Mouse (Mus musculus): ENCODE data around the gene Olfr1537. TPM values are rescaled to one million over a fixed set of nuclear protein-coding genes. Genes with fewer than 3 reads are reported as not detected.

Olfr1537 gene
- not detected in 2 replicates for polyA plus RNA-seq (2012; rRNA removed)

DNA sequence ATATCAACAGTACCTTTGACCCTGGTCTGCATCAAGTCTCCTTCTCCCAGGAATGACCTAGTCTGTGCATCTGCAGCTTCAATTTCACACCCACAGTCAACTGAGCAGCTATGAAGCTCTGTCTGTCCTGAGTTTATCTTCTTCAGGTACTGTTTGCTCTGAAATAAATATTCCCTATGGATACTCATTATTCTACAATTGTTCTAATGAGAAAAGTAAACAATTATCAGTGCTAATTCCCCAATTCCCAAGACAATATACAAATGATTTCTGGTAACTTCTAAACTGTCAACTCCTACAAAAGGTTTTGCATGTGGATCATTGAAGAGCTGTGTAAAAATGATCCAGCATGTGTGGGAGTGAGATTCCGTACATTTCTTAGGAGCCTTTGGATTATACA is at the start of gene Olfr1537:
Gene Olfr1537, minus strand, starts transcription at position 101 of the 400 bp plus-strand sequence.

DNA sequence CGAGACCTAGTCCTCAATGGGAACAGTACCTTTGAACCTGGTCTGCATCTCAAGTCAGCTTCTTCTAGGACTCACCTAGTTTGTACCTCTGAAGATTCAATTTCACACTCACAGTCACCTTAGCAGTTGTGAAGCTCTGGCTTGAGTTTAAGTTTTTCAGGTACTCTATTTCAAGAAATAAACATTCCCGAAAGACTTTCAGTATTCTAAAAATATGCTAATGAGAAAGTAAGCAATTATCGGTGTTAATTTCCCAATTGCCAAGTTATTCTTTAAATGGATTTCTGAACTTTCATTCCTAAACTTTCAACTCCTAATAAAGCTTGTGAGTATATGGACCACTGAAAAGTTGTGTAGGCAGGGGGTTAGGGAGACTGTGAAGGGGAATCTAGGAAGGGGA is 26.9 kb upstream of the Olfr1537 start, which contains the start of gene Olfr945:
Gene Olfr945, minus strand, starts transcription at position 101 of the 400 bp plus-strand sequence.

DNA sequence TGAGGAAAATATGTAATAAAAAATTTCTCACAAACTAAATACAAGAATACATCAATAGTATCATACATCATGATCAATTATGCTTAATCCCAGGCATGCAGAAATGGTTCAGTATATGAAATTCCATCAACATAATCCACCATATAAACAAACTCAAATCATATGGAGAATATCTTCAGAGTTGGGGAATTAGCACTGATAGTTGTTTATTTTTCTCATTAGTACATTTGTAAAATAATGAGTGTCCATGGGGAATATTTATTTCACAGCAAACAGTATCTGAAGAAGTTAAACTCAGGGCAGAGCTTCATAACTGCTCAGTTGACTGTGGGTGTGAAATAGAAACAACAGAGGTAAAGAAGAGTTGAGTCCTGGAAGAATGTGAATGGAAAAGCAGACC is 48.2 kb downstream of the Olfr1537 start, which contains the start of gene Olfr944:
Gene Olfr944, plus strand, starts transcription at position 301 of the 400 bp plus-strand sequence.

Other genes with a start within 250 kb of the Olfr1537 start
- not detected in 2 replicates for gene Olfr146, start 226.6 kb downstream of the Olfr1537 start, polyA plus RNA-seq (2012; rRNA removed)
- gene Olfr937, start 185.0 kb downstream of the Olfr1537 start, polyA plus RNA-seq (2012; rRNA removed), result not detected in 2 replicates
- gene Olfr938, start 171.1 kb downstream of the Olfr1537 start, polyA plus RNA-seq (2012; rRNA removed), result not detected in 2 replicates
- gene Olfr27, start 121.9 kb downstream of the Olfr1537 start, polyA plus RNA-seq (2012; rRNA removed), result not detected in 2 replicates
- not detected in 2 replicates for gene Olfr943, start 83.7 kb downstream of the Olfr1537 start, polyA plus RNA-seq (2012; rRNA removed)
- gene Olfr944, start 48.1 kb downstream of the Olfr1537 start, polyA plus RNA-seq (2012; rRNA removed), result not detected in 2 replicates
- gene Olfr945, start 26.8 kb upstream of the Olfr1537 start, polyA plus RNA-seq (2012; rRNA removed), result not detected in 2 replicates
- gene Olfr948, start 76.1 kb upstream of the Olfr1537 start, polyA plus RNA-seq (2012; rRNA removed), result not detected in 2 replicates
- not detected in 2 replicates for gene Olfr951, start 137.4 kb upstream of the Olfr1537 start, polyA plus RNA-seq (2012; rRNA removed)
- not detected in 2 replicates for gene Olfr952, start 177.2 kb upstream of the Olfr1537 start, polyA plus RNA-seq (2012; rRNA removed)
- gene Olfr954, start 206.7 kb upstream of the Olfr1537 start, polyA plus RNA-seq (2012; rRNA removed), result not detected in 2 replicates
- gene Olfr955, start 221.9 kb upstream of the Olfr1537 start, polyA plus RNA-seq (2012; rRNA removed), result not detected in 2 replicates
- not detected in 2 replicates for gene Olfr44, start 244.0 kb upstream of the Olfr1537 start, polyA plus RNA-seq (2012; rRNA removed)

All from central nervous system, embryonic 18 days (tissue).